8 mouse cellular contexts compared by ENCODE assay signal in genomic region chr13:44501777-44502321, GRCm38 (mm10).
DNase-seq lines count a peak whose midpoint lies in the region; ATAC-seq lines count a peak whose summit lies in the region.

No protein-coding gene starts in this region.

- H3K4me3 ChIP-seq in hindbrain, embryonic 16.5 days (ENCODE audit: low read length), result no peak overlapping the region

- peak; percentile 76 for ATAC-seq in hindbrain, embryonic 16.5 days
- ATAC-seq in megakaryocyte progenitor cell, adult 5-6 weeks (replicated peaks; ENCODE audit: poor library complexity), result peak; percentile 97

- no peak overlapping the region for H3K27ac ChIP-seq in hindbrain, embryonic 16.5 days (ENCODE audit: low read depth, low read length)

- WGBS in hindbrain, embryonic 16.5 days, result 58% methylated on average over 5 of the region's 5 CpGs

- DNase-seq in left cerebral cortex, postnatal 4 days, result peak; percentile 86
- DNase-seq in left cerebral cortex, adult 18-20 months (ENCODE audit: low spot score in 2 of 2), result no peak
- DNase-seq in embryo, embryonic 11 days, result peak; percentile 44
- no peak for DNase-seq in right cerebral cortex, postnatal 4 days
- DNase-seq in right cerebral cortex, postnatal 14 days, result no peak
- no peak for DNase-seq in adrenal gland, postnatal 36 days

- H3K4me2 ChIP-seq in hindbrain, embryonic 16.5 days (ENCODE audit: low read length), result no peak overlapping the region

- no peak overlapping the region for H3K9ac ChIP-seq in hindbrain, embryonic 16.5 days (ENCODE audit: low read depth, low read length)

- H3K4me1 ChIP-seq in hindbrain, embryonic 16.5 days (ENCODE audit: control insufficient read depth, insufficient read depth, low read depth, low read length), result no peaks in the 10 kb centered on the region; the same call in 1 of the 2 replicates

- no peaks in the 10 kb centered on the region for H3K27me3 ChIP-seq in hindbrain, embryonic 16.5 days (replicated peaks; ENCODE audit: control insufficient read depth, insufficient read depth, low read length)

- intact Hi-C loops in left cerebral cortex, postnatal 4 days (cut with DNase I), result no loop called here

- no peaks in the 10 kb centered on the region for H3K9me3 ChIP-seq in hindbrain, embryonic 16.5 days (ENCODE audit: control insufficient read depth, low read length)

- no peaks in the 10 kb centered on the region for H3K36me3 ChIP-seq in hindbrain, embryonic 16.5 days (ENCODE audit: control insufficient read depth, insufficient read depth, low read length)

Comparison
In these comparisons a context has a peak if more than half of its experiments do, and no peak if none do; other contexts are left out.
1. DNase-seq: peak in left cerebral cortex, postnatal 4 days (single experiment) and embryo, embryonic 11 days (single experiment); none in left cerebral cortex, adult 18-20 months (0 of 2), right cerebral cortex, postnatal 4 days (single experiment), right cerebral cortex, postnatal 14 days (single experiment) and adrenal gland, postnatal 36 days (0 of 2).